ENCODE assay signal across 9 mouse cellular contexts in the genomic region with DNA sequence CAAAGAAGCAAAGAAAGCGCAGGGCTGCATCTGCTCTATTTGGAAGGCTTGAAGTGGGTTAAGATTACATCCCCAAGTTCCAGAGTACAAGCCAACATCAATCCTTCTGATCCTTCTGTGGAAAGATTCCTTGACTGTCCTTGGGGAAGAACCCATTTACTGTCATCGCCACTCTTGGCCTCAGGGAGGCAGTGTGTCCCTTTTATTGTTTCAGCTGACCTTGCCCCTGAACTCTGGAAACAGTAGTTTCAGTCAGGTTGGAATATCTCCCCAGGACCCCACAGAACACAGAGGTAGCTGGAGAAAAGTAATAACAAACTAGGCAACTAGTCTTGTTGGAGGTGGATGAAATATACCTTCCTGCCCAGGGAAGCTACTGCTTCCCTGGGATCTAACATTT. TPM values are rescaled to one million over a fixed set of nuclear protein-coding genes. Genes with fewer than 3 reads are reported as not detected.
DNase-seq lines count a peak whose midpoint lies in the region; ATAC-seq and TF ChIP-seq lines count a peak whose summit lies in the region.
"Had no signal": no experiment of that assay in that cellular context is flagged by ENCODE, and none has a peak within 500 bp of the region (broad histone marks: within the 10 kb centered on the region; RNA-seq: fewer than 3 reads in every experiment).

No protein-coding gene starts in this region.

- H3K36me3 ChIP-seq in kidney, embryonic 15.5 days: no peaks in the 10 kb centered on the region
- no peaks in the 10 kb centered on the region for H3K36me3 ChIP-seq in CH12.LX (replicated peaks in 1 of 2; ENCODE audit: control insufficient read depth in 1 of 2, insufficient read depth in 1 of 2, low read length in 1 of 2)
- H3K36me3 ChIP-seq: liver, embryonic 15.5 days had no signal

- peak; percentile 39 for DNase-seq in kidney, adult 9 months
- DNase-seq in CH12.LX (ENCODE audit: extremely low read depth): no peak
- no peak for DNase-seq in left cerebral cortex, adult 8-10 months (ENCODE audit: low spot score in 2 of 2)
- no peak for DNase-seq in right cerebral cortex, postnatal 4 days
- DNase-seq: cerebellum, adult 11 months had no signal

- TF ChIP-seq POLR2A in CH12.LX (IDR thresholded peaks at IDR 0.05; ENCODE audit: low read depth, low read length): no peak

- no peaks in the 10 kb centered on the region for H3K79me2 ChIP-seq in CH12.LX (replicated peaks; ENCODE audit: control insufficient read depth, extremely low read depth, insufficient read depth, poor library complexity, severe bottlenecking)

- H3K9me3 ChIP-seq in kidney, embryonic 15.5 days (replicated peaks): no peaks in the 10 kb centered on the region
- H3K9me3 ChIP-seq in CH12.LX (replicated peaks; ENCODE audit: low read length): no peaks in the 10 kb centered on the region
- H3K9me3 ChIP-seq: liver, embryonic 15.5 days had no signal

- H3K9ac ChIP-seq in kidney, embryonic 15.5 days: no peak overlapping the region
- H3K9ac ChIP-seq in CH12.LX (ENCODE audit: insufficient read depth, low read depth): no peak overlapping the region
- H3K9ac ChIP-seq: liver, embryonic 15.5 days had no signal

- no peak overlapping the region for H3K4me2 ChIP-seq in kidney, embryonic 15.5 days
- H3K4me2 ChIP-seq in CH12.LX (ENCODE audit: insufficient read depth, low read depth, poor library complexity, severe bottlenecking): no peak overlapping the region
- H3K4me2 ChIP-seq: liver, embryonic 15.5 days had no signal

- H3K27me3 ChIP-seq in kidney, embryonic 15.5 days: 0 out of 2 replicates have a peak, but pooled peaks cover 3% of the 10 kb centered on the region
- no peaks in the 10 kb centered on the region for H3K27me3 ChIP-seq in CH12.LX (replicated peaks)

- H3K4me1 ChIP-seq in kidney, embryonic 15.5 days: no peaks in the 10 kb centered on the region
- H3K4me1 ChIP-seq in CH12.LX (ENCODE audit: control insufficient read depth in 1 of 2, insufficient read depth in 2 of 2): peaks cover 0 to under 1% of the 10 kb centered on the region in 2 experiments; a peak in 2 of 4 replicates
- H3K4me1 ChIP-seq: liver, embryonic 15.5 days had no signal

- H3K4me3 ChIP-seq in kidney, embryonic 15.5 days (replicated peaks): no peak overlapping the region
- H3K4me3 ChIP-seq in CH12.LX (replicated peaks in 1 of 3; ENCODE audit: low read depth in 2 of 3, low read length in 2 of 3, poor library complexity in 1 of 3): no peak overlapping the region
- H3K4me3 ChIP-seq: liver, embryonic 15.5 days had no signal

- no peak for ATAC-seq in kidney, embryonic 15.5 days (replicated peaks; ENCODE audit: low FRiP score)
- ATAC-seq in activated CD4-positive, CD25-positive, alpha-beta regulatory T cell, adult 4 months: peak; percentile 54
- ATAC-seq in megakaryocyte progenitor cell, adult 5-6 weeks (replicated peaks; ENCODE audit: poor library complexity): peak; percentile 74

- peak; percentile 30 to 87; a peak in 3 of 4 replicates for TF ChIP-seq CTCF in CH12.LX (conservative IDR thresholded peaks at IDR 0.05 in 1 of 2, IDR thresholded peaks at IDR 0.05 in 1 of 2; ENCODE audit: low read depth in 2 of 2, low read length in 2 of 2)

- in situ Hi-C loops in CH12.LX (cut with MboI; ENCODE audit: low pct_ligation_motif_present, low pct_unique_long_range_greater_than_20kb, low sequenced_read_pairs): loop anchor here (10.0 to 25.0 kb wide), 4 partner anchors 64 to 504 kb away; partner anchors contain the start of genes Cep57l1 and Sesn1

- TF ChIP-seq RAD21 in CH12.LX (IDR thresholded peaks at IDR 0.05; ENCODE audit: low read depth, low read length): peak; percentile 87

- dilution Hi-C loops in CH12.LX (cut with MboI; ENCODE audit: extremely low pct_ligation_motif_present, extremely low pct_unique_long_range_greater_than_20kb, low sequenced_read_pairs): no loop called here

- H3K27ac ChIP-seq in kidney, embryonic 15.5 days: no peak overlapping the region
- H3K27ac ChIP-seq in CH12.LX (ENCODE audit: insufficient read depth, low read depth): no peak overlapping the region
- H3K27ac ChIP-seq: liver, embryonic 15.5 days had no signal

- 46% methylated on average over 2 of the region's 2 CpGs for WGBS in kidney, embryonic 15.5 days

- TF ChIP-seq EP300 in CH12.LX (IDR thresholded peaks at IDR 0.05; ENCODE audit: low read length): no peak

TF ChIP-seq in CH12.LX, 34 proteins besides CTCF, POLR2A, EP300 and RAD21:
- TF ChIP-seq IRF4 (IDR thresholded peaks at IDR 0.05; ENCODE audit: low read depth, low read length) (no peak), ZC3H11A (IDR thresholded peaks at IDR 0.05; ENCODE audit: low read depth, low read length) (peak; percentile 54), E2F4 (IDR thresholded peaks at IDR 0.05; ENCODE audit: insufficient replicate concordance, low read depth, low read length) (no peak), HCFC1 (IDR thresholded peaks at IDR 0.05; ENCODE audit: low read depth, low read length) (no peak), JUND (conservative IDR thresholded peaks at IDR 0.05; ENCODE audit: low read depth, low read length) (no peak), ETS1 (conservative IDR thresholded peaks at IDR 0.05; ENCODE audit: low read depth, low read length) (no peak), ELF1 (IDR thresholded peaks at IDR 0.05; ENCODE audit: low read depth, low read length) (no peak), SMC3 (IDR thresholded peaks at IDR 0.05; ENCODE audit: low read depth, low read length) (peak; percentile 91), NRF1 (IDR thresholded peaks at IDR 0.05; ENCODE audit: low read depth, low read length) (no peak), NELFE (IDR thresholded peaks at IDR 0.05; ENCODE audit: low read depth, low read length) (no peak), BHLHE40 (IDR thresholded peaks at IDR 0.05; ENCODE audit: low read depth, low read length) (no peak), PAX5 (IDR thresholded peaks at IDR 0.05; ENCODE audit: low read length) (no peak), MAFK (IDR thresholded peaks at IDR 0.05; ENCODE audit: insufficient replicate concordance, low read length) (no peak), MXI1 (IDR thresholded peaks at IDR 0.05; ENCODE audit: low read depth, low read length) (no peak), TBP (conservative IDR thresholded peaks at IDR 0.05; ENCODE audit: low read depth, low read length) (no peak)

RNA-seq across cellular contexts. Expression of gene Cd164, which starts 10.1 kb away (rescaled TPM):
- 180 and 188 TPM in 2 replicates for polyA plus RNA-seq in kidney, embryonic 15.5 days (2015; fragmentation: Nextera tagmentation; extraction: Ambion mirVana)
- total RNA-seq in CH12.LX (2012; rRNA removed): 41.0 and 43.6 TPM in 2 replicates
- total RNA-seq in CH12.LX (2014; rRNA removed): 140 and 151 TPM in 2 replicates
- 163 and 191 TPM in 2 replicates for polyA plus RNA-seq in CH12.LX (2012; ENCODE audit: insufficient read length, low read depth)
- 100 to 1,000 TPM; 202 to 222 TPM for polyA plus RNA-seq in activated CD4-positive, CD25-positive, alpha-beta regulatory T cell, adult 4 months (2017; shearing (Covaris generic))
- total RNA-seq in megakaryocyte progenitor cell, adult 5-6 weeks (2015): 224 and 232 TPM in 2 replicates
- total RNA-seq in megakaryocyte progenitor cell, adult 5-6 weeks (2017): 115 and 172 TPM in 2 replicates
- total RNA-seq in left cerebral cortex, adult 8-10 months (2022): 10 to 100 TPM; 71.8 to 75.3 (median 74.1) TPM

RNA-seq across cellular contexts. Expression of gene Ppil6, which starts 18.9 kb away (rescaled TPM):
- 2.4 and 2.6 TPM in 2 replicates for polyA plus RNA-seq in kidney, embryonic 15.5 days (2015; fragmentation: Nextera tagmentation; extraction: Ambion mirVana)
- not detected in 2 replicates for total RNA-seq in CH12.LX (2012; rRNA removed)
- not detected in 2 replicates for total RNA-seq in CH12.LX (2014; rRNA removed)
- not detected in 2 replicates for polyA plus RNA-seq in CH12.LX (2012; ENCODE audit: insufficient read length, low read depth)
- under 1 TPM in 1 of 2 experiments, not detected in 1; 0.89 TPM for polyA plus RNA-seq in activated CD4-positive, CD25-positive, alpha-beta regulatory T cell, adult 4 months (2017; shearing (Covaris generic))
- 1.1 TPM in 1 of 2 replicates, not detected in the other for total RNA-seq in megakaryocyte progenitor cell, adult 5-6 weeks (2015)
- total RNA-seq in megakaryocyte progenitor cell, adult 5-6 weeks (2017): 1.5 TPM in 1 of 2 replicates, not detected in the other
- total RNA-seq in left cerebral cortex, adult 8-10 months (2022): 1 to 10 TPM; 5.4 to 8.0 (median 6.6) TPM

RNA-seq across cellular contexts. Expression of gene Smpd2, which starts 19.0 kb away (rescaled TPM):
- polyA plus RNA-seq in kidney, embryonic 15.5 days (2015; fragmentation: Nextera tagmentation; extraction: Ambion mirVana): 59.6 and 72.0 TPM in 2 replicates
- 15.4 and 15.7 TPM in 2 replicates for total RNA-seq in CH12.LX (2012; rRNA removed)
- total RNA-seq in CH12.LX (2014; rRNA removed): 8.9 and 11.0 TPM in 2 replicates
- polyA plus RNA-seq in CH12.LX (2012; ENCODE audit: insufficient read length, low read depth): 11.1 and 11.3 TPM in 2 replicates
- 10 to 100 TPM; 23.2 to 25.9 TPM for polyA plus RNA-seq in activated CD4-positive, CD25-positive, alpha-beta regulatory T cell, adult 4 months (2017; shearing (Covaris generic))
- total RNA-seq in megakaryocyte progenitor cell, adult 5-6 weeks (2015): 12.8 and 13.7 TPM in 2 replicates
- total RNA-seq in megakaryocyte progenitor cell, adult 5-6 weeks (2017): 8.1 and 20.0 TPM in 2 replicates
- 10 to 100 TPM; 12.8 to 19.8 (median 15.3) TPM for total RNA-seq in left cerebral cortex, adult 8-10 months (2022)

RNA-seq across cellular contexts. Expression of gene Mical1, which starts 33.0 kb away (rescaled TPM):
- 31.5 and 39.3 TPM in 2 replicates for polyA plus RNA-seq in kidney, embryonic 15.5 days (2015; fragmentation: Nextera tagmentation; extraction: Ambion mirVana)
- total RNA-seq in CH12.LX (2012; rRNA removed) (36.3 and 37.7 TPM in 2 replicates), CH12.LX (2014; rRNA removed) (22.5 and 23.0 TPM in 2 replicates)
- polyA plus RNA-seq in CH12.LX (2012; ENCODE audit: insufficient read length, low read depth): 67.4 and 70.2 TPM in 2 replicates
- 10 to 100 TPM; 67.8 to 99.6 TPM for polyA plus RNA-seq in activated CD4-positive, CD25-positive, alpha-beta regulatory T cell, adult 4 months (2017; shearing (Covaris generic))
- 29.9 and 32.3 TPM in 2 replicates for total RNA-seq in megakaryocyte progenitor cell, adult 5-6 weeks (2015)
- total RNA-seq in megakaryocyte progenitor cell, adult 5-6 weeks (2017): 39.1 and 40.7 TPM in 2 replicates
- total RNA-seq in left cerebral cortex, adult 8-10 months (2022): 10 to 100 TPM; 18.1 to 23.4 (median 21.1) TPM

RNA-seq across cellular contexts. Expression of gene Zbtb24, which starts 59.0 kb away (rescaled TPM):
- 18.3 and 19.8 TPM in 2 replicates for polyA plus RNA-seq in kidney, embryonic 15.5 days (2015; fragmentation: Nextera tagmentation; extraction: Ambion mirVana)
- total RNA-seq in CH12.LX (2012; rRNA removed) (11.4 and 11.7 TPM in 2 replicates), CH12.LX (2014; rRNA removed) (14.3 and 15.2 TPM in 2 replicates)
- 10.5 and 11.8 TPM in 2 replicates for polyA plus RNA-seq in CH12.LX (2012; ENCODE audit: insufficient read length, low read depth)
- 10 to 100 TPM; 22.2 to 30.7 TPM for polyA plus RNA-seq in activated CD4-positive, CD25-positive, alpha-beta regulatory T cell, adult 4 months (2017; shearing (Covaris generic))
- 10.4 and 12.6 TPM in 2 replicates for total RNA-seq in megakaryocyte progenitor cell, adult 5-6 weeks (2015)
- 15.9 and 21.9 TPM in 2 replicates for total RNA-seq in megakaryocyte progenitor cell, adult 5-6 weeks (2017)
- total RNA-seq in left cerebral cortex, adult 8-10 months (2022): 10 to 100 TPM; 18.1 to 22.1 (median 20.1) TPM
